Mouse (Mus musculus) right cerebral cortex, postnatal 14 days (tissue): ENCODE results near the gene Rpl23.
A peak's percentile ranks its signal among the peaks of the same experiment; 100 is the strongest.

Source experiments
- DNase-seq: peaks from one replicate; pipeline ENCODE4 v3.0.0; 2022

Gene Rpl23

DNA sequence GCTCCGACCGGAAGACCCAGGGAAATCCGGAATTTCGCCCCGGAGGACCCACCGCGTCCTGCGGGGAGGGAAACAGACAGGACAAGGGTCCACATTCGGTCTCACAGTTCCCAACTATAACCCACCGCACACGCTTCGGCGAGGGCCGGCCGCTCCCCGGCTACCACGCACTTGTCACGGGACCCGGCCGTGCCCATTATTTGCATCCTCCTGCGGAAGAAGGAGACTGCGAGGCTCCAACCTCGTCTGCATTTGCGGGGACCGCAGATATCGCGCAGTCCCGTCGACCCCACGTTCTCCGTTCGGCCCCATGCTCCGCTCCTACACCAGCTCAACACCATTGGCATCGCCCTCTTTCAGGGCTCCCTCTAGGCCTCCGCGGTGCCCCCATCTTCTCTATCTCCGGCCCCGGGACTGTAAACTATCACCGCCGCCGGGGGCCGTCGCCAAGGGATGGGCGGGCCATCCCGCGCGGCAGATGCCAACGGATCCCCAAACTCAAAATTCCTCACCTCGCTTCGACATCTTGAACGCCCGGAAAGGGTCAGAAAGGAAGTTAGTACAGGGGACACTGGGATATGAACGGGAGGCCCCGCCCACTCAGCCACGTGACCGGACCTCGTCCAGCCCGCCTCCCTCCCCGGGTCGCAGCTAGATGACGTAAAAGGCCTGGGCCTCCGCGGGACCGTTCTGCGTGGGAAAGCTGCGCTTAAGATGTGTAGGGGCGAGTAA lies at the start of gene Rpl23:
TSS of gene Rpl23 (minus strand) at position 606 of the 732 bp plus-strand sequence.
- DNase-seq: peak; percentile 100

DNA sequence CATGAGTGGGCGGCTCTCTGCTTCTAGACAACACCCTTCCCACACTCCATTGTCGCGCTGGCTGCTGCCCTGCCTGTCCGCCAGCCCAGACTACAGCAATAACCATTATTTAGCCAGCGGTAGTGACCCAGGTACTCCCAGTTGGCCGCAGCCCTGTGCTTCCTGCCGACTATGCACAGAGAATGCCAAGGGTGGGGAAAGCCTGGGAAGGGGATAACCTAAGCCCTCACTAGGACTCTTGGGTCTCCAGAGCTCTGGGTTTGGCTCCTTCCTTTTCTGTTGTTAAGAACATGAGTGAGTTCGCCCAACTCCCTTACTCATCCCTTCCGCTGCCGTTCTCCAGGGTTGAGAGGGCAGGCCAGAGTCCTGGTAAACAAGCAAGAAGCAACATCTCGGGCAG lies 49.8 kb upstream of the Rpl23 start:
- no peak for DNase-seq

DNA sequence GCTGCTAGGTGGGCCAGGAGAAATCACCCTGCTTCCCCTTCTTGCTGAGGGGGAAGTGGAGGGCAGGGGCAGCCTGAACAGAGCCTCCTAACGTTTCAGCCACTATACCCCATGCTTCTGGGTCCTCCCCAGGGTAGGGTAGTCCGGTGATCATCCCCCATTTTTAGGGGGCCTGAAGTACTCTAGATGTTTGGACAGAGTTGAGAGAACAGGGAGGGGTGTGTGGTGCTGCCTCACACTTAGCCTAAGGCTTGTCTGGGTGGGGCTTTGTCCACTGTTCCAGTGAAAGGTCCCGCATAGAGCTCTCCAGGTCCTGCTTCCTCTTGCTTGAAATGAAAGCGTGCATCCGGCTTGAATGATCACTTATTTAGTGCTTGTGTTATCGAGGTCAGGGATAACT lies 48.3 kb upstream of the Rpl23 start:
- no peak for DNase-seq

- DNase-seq: no peak
Measured at GRCm38 (mm10) chr11:97829913-97830476, 47.8 kb upstream of the Rpl23 start.

DNA sequence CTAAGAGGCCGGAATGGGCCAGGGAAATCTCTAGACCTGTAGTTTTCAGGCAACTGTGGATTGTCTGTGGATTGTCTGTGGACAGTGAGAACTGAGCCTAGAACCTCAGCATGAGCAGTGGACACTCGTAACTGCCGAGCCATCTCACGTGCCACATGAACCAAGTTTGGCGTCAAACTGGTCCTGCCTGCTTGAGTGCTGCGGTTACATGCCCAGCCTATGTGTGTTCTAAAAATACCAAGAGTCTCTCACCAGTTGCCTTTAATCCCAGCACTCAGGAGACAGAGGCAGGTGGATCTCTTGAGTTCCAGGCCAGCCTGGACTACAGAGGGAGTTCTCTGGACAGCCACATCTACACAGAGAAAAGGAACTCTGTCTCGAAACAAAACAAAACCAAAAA lies 47.1 kb upstream of the Rpl23 start:
- DNase-seq: no peak

- DNase-seq: no peak
Measured at GRCm38 (mm10) chr11:97827654-97828053, 45.4 kb upstream of the Rpl23 start.

GRCm38 (mm10) chr11:97826414-97826813 lies 44.2 kb upstream of the Rpl23 start:
- no peak for DNase-seq

GRCm38 (mm10) chr11:97825971-97826370 lies 43.7 kb upstream of the Rpl23 start:
- no peak for DNase-seq

DNA sequence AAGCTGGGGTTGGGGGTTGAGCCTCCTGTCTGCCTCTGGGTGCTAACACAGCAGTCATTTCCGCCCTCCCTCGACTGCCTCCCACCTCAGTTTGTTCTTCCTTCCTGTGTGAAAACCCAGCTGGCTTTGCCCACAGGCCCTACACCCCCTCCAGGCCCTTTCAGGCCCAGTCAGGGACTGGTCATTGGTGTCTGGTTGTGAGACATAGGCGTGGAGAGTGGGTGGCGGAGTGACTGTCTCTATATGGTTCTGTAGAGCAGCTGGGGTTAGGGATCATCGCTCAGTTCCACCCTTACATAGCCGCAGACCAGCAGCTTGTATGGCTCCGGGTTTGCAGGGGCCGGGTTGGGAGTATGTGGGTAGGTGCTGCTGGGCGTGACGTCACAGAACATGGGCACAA lies 43.1 kb upstream of the Rpl23 start:
- DNase-seq: no peak

DNA sequence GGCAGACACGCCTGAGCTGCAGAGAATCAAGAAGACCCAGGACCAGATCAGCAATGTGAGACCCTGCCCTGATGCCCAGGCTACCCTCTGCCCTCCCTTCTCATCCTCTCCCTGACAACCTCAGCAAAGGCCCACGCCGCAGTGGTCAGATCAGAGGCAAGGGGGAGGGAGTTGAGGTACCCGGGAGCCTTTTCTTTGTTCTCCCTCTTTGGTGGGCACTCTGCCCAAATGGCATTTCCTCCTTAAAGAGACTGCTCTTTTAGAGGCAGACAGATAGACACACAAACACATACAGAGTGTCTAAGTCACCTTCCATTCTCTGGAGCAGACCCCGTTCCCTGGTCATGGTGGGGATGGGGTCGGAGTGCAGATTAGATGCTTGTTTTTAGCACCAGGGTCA lies 42.7 kb upstream of the Rpl23 start:
- DNase-seq: no peak

GRCm38 (mm10) chr11:97824168-97824567 lies 41.9 kb upstream of the Rpl23 start:
- DNase-seq: no peak

DNA sequence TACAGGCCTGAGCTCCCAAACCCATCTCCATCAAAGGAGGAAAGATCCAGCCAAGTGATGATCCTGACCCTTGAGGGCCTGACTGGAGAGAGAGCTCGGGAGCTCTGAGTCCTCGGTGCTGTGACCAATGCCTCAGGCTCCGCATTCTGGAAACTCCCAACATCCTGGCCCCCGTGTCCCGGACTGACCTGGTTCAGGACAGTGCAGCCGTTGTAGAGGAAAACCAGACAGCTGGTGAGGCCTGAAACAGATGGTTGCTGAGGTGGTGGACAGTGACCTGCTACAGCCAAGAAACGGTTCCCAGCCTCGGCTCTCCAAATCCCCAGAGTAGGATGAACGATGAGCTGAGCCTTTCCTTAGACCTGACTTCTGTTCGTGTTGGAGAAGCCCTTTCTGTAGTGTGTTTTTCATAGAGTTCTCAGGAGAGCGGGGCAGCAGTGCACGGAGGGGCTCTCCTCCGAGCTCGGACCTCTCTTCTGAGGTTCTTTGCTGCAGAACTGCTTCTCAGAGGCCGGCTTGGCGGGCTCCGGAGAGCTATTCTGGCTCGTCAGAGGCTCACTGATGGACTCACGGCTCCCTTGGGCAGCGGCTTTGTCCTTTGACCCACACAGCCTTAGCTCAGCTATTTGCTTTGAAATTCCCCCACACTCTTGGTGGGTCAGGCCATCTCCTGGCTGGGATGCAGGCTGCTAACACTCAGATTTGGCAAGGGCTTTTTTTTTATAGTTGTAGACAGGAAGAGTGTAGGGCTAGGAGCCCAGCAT lies 40.8 kb upstream of the Rpl23 start:
- DNase-seq: no peak

DNA sequence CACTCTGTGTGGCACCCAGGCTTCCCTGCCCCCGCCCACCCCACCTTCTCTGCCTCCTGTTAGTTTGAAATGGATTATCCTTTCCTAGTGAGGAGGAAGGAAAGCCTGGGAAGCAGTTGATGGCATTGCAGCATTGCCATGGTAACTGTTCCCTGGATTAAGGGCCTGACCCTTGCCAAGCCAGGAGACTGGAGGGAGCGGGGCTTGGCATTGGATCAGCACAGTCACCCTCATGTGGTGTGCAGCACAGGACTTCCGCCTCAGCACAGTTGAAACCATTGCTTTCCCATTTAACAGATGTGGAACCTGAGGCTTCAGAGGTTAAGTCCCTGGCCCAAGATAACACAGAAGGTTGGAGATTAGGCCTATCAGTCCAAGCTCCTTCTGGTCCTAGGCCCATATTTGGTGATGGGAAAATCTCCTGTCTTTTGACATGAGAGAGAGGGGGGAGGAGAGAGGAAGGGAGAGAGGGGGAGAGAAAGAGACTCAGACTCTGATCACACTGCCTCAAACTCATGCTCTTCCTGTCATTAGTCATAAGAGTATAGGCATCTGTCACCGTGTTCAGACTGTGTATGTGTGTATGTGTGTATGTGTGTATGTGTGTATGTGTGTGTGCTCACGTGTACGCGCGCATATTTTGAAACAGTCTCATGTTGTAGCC lies 39.3 kb upstream of the Rpl23 start:
- DNase-seq: no peak

GRCm38 (mm10) chr11:97820840-97821239 lies 38.6 kb upstream of the Rpl23 start:
- no peak for DNase-seq

DNA sequence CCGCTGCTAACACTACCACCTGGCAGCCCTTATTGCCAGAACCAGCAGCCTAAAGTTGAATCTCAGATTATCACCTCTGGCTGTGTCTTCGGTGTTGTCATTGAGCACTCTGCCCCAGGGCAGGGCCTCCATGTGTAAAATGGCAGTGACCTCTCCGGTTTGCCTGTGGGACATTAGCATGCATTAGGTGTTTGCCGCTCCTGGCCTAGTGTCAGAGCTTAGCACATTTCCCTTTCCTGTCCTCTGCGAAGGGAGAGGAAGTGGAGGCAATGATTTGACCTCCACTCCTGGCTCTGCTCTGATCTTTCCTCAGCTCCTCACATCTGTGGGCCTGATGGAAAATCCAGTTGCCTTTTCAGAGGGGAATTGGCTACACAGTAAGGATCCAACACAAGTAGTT lies 37.7 kb upstream of the Rpl23 start:
- DNase-seq: no peak

DNA sequence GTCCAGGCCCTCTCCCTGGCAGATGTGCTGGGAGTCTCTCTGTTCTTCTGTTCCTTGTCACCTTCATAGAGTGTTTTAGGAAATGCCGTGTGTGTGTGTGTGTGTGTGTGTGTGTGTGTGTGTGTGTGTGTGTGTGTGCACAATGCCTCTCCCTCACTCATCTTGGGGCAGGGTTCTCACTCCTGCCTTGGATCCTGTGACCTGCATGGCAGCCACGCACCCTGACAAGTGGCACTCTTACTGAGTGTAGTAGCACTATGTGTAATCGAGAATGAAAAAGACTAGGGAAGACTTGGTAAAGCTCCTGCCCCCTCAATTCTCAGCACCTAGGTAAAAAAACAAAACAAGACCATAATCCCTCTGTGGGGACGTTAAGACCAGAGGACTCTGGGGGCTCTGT lies 36.9 kb upstream of the Rpl23 start:
- DNase-seq: no peak

DNA sequence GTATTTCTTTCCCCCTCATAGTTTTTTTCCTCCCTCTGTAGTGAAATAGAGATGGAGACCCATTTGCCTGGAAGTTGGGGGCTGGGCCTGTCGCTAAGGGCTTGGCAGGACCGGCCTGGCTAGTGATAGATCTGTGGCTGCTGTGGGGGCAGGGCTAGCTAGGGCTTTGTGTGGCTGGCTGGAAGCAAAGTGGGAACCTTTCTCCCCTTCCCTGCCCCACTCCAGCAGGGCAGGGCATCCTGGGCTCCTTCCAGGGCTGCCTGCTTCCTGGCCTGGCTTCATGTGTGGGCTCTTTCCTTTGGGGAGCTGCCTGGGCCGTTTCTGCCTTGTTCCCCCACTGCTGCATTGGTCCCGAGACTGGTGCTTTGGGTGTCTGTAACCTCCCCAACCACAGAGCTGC lies 36.3 kb upstream of the Rpl23 start:
- no peak for DNase-seq

- DNase-seq: no peak
Measured at GRCm38 (mm10) chr11:97818003-97818402, 35.8 kb upstream of the Rpl23 start.

DNA sequence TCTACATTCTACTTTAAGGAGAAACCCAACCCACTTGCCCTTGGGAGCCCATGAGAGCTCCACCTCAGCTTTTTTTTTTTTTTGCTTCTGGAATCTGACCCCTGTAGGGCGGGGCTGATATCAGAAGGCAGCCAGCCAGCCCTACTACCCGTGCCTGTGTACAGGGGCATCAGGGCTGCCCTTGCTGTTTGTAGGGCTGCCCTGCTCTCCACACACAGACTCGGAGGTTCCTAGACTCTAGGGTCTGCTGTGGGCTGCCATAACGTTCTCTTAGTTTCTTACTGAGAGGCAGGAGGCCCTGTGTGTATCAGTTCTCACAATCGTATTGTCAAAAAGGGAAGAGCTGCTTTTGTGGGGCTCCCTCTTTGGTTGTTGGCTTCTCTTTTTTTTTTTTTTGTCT lies 35.1 kb upstream of the Rpl23 start:
- DNase-seq: no peak

- DNase-seq: no peak
Measured at GRCm38 (mm10) chr11:97816916-97817315, 34.7 kb upstream of the Rpl23 start.

DNA sequence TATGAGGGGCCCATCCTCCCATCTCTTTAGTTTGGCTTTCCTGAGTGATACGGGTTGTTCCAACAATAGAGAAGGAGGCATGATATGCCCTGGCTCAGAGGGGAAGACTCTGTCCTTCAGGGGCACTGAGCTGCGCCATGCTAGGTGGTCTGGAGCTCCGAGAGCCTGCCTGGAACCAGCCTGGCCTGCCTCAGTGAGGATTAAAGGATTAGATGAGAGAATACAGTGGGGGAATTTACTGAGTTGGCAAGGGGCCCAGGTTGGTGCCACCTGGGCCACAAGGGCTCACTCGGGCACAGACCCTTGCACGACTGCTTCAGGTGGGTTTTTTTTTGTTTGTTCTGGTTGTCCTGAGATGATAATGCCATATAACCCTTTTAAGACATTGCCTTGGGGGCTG lies 33.9 kb upstream of the Rpl23 start:
- DNase-seq: no peak

DNA sequence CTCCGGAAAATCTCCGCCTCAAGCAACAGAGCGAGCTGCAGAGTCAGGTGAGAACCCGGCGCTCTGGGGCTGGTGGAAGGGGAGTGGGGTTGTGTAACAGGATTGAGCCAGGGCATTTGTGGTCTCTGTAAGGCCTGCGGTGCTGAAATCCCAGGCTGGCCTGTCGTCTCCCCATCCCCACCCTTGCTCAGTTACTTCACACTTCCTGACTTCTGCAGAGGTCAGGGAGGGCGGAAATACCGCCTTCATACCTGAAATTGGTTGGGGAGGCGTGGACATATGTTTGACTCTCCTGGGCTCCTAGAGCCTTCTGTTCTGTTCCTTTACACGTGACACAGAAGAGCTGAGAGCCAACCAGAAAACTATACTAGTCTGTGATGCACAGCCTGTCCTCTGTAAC lies 33.5 kb upstream of the Rpl23 start:
- no peak for DNase-seq

- no peak for DNase-seq
Measured at GRCm38 (mm10) chr11:97813746-97814515, 31.7 kb upstream of the Rpl23 start.
